Mouse (Mus musculus) heart, postnatal 0 days (tissue): ENCODE data around the gene Chd9.

Experiments
- CTCF ChIP-seq: IDR thresholded peaks from 2 replicates; pipeline ENCODE4 v1.5.1; 2016; ENCODE audit warnings: antibody characterized with exemption, control low read depth, low read depth
- EP300 ChIP-seq: IDR thresholded peaks from 2 replicates; pipeline ENCODE4 v1.6.1; 2016; ENCODE audit warnings: antibody characterized with exemption, low read depth

- no peak for TF ChIP-seq EP300
- no peak for TF ChIP-seq CTCF
These were observed 64.4 kb downstream of the Chd9 start for GRCm38 (mm10) chr8:90892579-90892919.
